Mouse (Mus musculus): Measurements from ENCODE around the gene Galk2.

DNA sequence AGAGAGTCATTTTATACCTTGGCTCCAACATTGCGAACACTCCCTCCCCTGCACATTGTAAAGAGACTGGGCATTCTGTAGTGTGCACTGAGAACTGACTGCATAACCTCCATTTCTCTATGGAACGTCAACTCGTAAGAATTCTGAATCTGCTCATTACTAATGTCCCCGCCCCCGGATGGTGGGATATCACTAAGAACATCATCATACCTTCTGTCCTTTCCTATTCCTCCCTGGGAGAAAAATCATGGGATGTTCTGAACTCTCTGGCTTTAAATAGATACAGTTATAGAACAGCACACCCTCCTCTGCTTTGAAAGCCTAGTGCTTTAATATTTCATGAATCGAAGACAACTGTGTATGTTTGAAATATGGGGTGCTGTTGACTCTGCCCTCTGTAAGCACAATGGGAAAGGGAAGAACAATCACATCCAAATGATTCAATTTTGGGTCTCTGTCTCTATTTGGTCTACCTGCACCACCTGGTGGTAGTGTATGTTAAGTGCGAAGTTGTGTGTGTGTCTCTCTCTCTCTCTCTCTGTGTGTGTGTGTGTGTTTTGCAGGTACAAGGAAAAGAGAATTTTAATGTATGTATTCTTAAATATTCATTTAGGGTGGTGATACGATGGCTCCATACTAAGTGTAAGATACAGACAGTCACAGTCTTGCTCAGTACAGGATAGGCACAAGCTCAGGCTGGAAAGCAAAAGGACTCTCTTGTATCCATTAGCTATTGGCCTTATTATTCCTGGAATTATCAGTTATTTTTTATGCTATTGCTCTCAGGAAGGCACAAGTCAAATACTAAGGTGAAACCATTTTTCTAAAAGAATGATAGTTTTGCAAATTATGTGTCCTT is 174.4 kb downstream of the Galk2 start:
- TF ChIP-seq CTCF (IDR thresholded peaks at IDR 0.05; ENCODE audit: low read depth) (peak; percentile 75), EP300 (IDR thresholded peaks at IDR 0.05; ENCODE audit: low read depth) (no peak)
